22 mouse cellular contexts compared by ENCODE assay signal in genomic region chr9:116108729-116109128, GRCm38 (mm10).
"Had no signal": no experiment of that assay in that cellular context is flagged by ENCODE, and none has a peak within 500 bp of the region (broad histone marks: within the 10 kb centered on the region; RNA-seq: fewer than 3 reads in every experiment).

No protein-coding gene starts in this region.

- H3K27ac ChIP-seq: layer of hippocampus, adult 2 months; limb, embryonic 10.5 days; limb, embryonic 13.5 days; liver, embryonic 12.5 days; liver, embryonic 15.5 days; lung, embryonic 15.5 days; macrophage; midbrain, embryonic 12.5 days; midbrain, embryonic 15.5 days; neural tube, embryonic 12.5 days; neural tube, embryonic 15.5 days; stomach, postnatal 0 days had no signal

- H3K4me1 ChIP-seq: limb, embryonic 10.5 days; midbrain, embryonic 12.5 days; midbrain, embryonic 15.5 days; neural tube, embryonic 12.5 days; neural tube, embryonic 15.5 days had no signal

- H3K9me3 ChIP-seq: limb, embryonic 10.5 days; liver, embryonic 12.5 days; liver, embryonic 15.5 days; lung, embryonic 15.5 days; midbrain, embryonic 15.5 days; neural tube, embryonic 12.5 days; neural tube, embryonic 15.5 days had no signal

- H3K27me3 ChIP-seq: limb, embryonic 13.5 days; liver, embryonic 12.5 days; liver, embryonic 15.5 days; lung, embryonic 15.5 days; midbrain, embryonic 12.5 days; midbrain, embryonic 15.5 days; neural tube, embryonic 12.5 days; neural tube, embryonic 15.5 days had no signal

- ATAC-seq: liver, embryonic 12.5 days; midbrain, embryonic 15.5 days had no signal

- H3K9ac ChIP-seq: limb, embryonic 13.5 days; liver, embryonic 12.5 days; liver, embryonic 15.5 days; lung, embryonic 15.5 days; midbrain, embryonic 12.5 days; midbrain, embryonic 15.5 days; neural tube, embryonic 12.5 days; neural tube, embryonic 15.5 days had no signal

- H3K4me2 ChIP-seq: limb, embryonic 13.5 days; liver, embryonic 12.5 days; liver, embryonic 15.5 days; lung, embryonic 15.5 days; midbrain, embryonic 12.5 days; midbrain, embryonic 15.5 days; neural tube, embryonic 12.5 days; neural tube, embryonic 15.5 days had no signal

- H3K4me3 ChIP-seq: layer of hippocampus, adult 2 months; limb, embryonic 10.5 days; limb, embryonic 13.5 days; liver, embryonic 12.5 days; liver, embryonic 15.5 days; lung, embryonic 15.5 days; midbrain, embryonic 12.5 days; midbrain, embryonic 15.5 days; neural tube, embryonic 12.5 days; neural tube, embryonic 15.5 days had no signal

- H3K36me3 ChIP-seq: midbrain, embryonic 12.5 days; midbrain, embryonic 15.5 days had no signal

- DNase-seq: layer of hippocampus, adult 9-11 months; liver; lung, adult 18-20 months; lung, postnatal 14 days; right cerebral cortex, adult 18-20 months; right cerebral cortex, postnatal 14 days; right cerebral cortex, postnatal 4 days; thymus, adult 2 months; thymus, postnatal 14 days; thymus, postnatal 4 days had no signal
